In the genomic region with DNA sequence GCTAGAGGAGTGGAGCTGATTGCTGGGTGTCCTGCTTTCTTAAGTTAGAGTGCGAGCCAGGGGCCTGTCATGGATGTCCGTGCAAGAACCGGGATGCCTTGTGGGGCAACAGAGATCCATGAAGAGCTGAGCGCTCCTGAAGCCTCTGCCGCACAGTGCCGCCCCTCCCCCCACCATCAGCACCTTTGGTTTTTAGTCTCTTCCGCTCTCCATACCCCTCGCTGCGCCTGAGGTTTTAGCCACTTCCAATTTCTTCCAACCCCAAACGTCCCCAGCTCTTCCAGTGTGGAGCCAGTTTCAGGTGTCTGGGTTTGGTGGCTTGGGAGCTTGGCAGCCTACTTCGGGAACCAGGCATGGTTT, we compare ENCODE assay signal across 9 mouse cellular contexts. TPM values are rescaled to one million over a fixed set of nuclear protein-coding genes. Genes with fewer than 3 reads are reported as not detected.
DNase-seq lines count a peak whose midpoint lies in the region; ATAC-seq and TF ChIP-seq lines count a peak whose summit lies in the region.
"Had no signal": no experiment of that assay in that cellular context is flagged by ENCODE, and none has a peak within 500 bp of the region (broad histone marks: within the 10 kb centered on the region; RNA-seq: fewer than 3 reads in every experiment).

No protein-coding gene starts in this region.

- no peak for TF ChIP-seq EP300 in liver, embryonic 14.5 days (IDR thresholded peaks at IDR 0.05; ENCODE audit: low read depth)

- H3K36me3 ChIP-seq in embryonic facial prominence, embryonic 13.5 days = 0 out of 2 replicates have a peak, but pooled peaks cover 2% of the 10 kb centered on the region
- H3K36me3 ChIP-seq in hindbrain, embryonic 15.5 days = no peaks in the 10 kb centered on the region
- H3K36me3 ChIP-seq in liver, embryonic 14.5 days (replicated peaks; ENCODE audit: control insufficient read depth, insufficient read depth, low read depth) = no peaks in the 10 kb centered on the region
- no peaks in the 10 kb centered on the region for H3K36me3 ChIP-seq in neural tube, embryonic 12.5 days

- peak overlapping the region; percentile 82 for H3K9ac ChIP-seq in embryonic facial prominence, embryonic 13.5 days
- peak overlapping the region; percentile 43 for H3K9ac ChIP-seq in hindbrain, embryonic 15.5 days
- no peak overlapping the region for H3K9ac ChIP-seq in liver, embryonic 14.5 days (replicated peaks)
- H3K9ac ChIP-seq in neural tube, embryonic 12.5 days = peak overlapping the region; percentile 13

- 0 out of 2 replicates have a peak, but pooled peaks have one; percentile 37 for ATAC-seq in embryonic facial prominence, embryonic 13.5 days (ENCODE audit: insufficient number of reproducible peaks, insufficient read depth, low FRiP score, low TSS enrichment, low read depth)
- 0 out of 2 replicates have a peak, but pooled peaks have one; percentile 48 for ATAC-seq in hindbrain, embryonic 15.5 days (ENCODE audit: low FRiP score, low read depth)
- ATAC-seq in liver, embryonic 14.5 days (ENCODE audit: insufficient read depth) = no peak
- peak; percentile 74; the same call in 1 of the 2 replicates for ATAC-seq in neural tube, embryonic 12.5 days (ENCODE audit: low FRiP score, low read depth)

- WGBS in embryonic facial prominence, embryonic 13.5 days = under 1% methylated on average over 11 of the region's 11 CpGs
- under 1% methylated on average over 11 of the region's 11 CpGs for WGBS in hindbrain, embryonic 15.5 days
- WGBS in liver, embryonic 14.5 days (ENCODE audit: insufficient replicate concordance) = 3% methylated on average over 11 of the region's 11 CpGs
- WGBS in neural tube, embryonic 12.5 days = 5% methylated on average over 11 of the region's 11 CpGs

- H3K4me1 ChIP-seq in embryonic facial prominence, embryonic 13.5 days = peaks cover 34% of the 10 kb centered on the region
- H3K4me1 ChIP-seq in hindbrain, embryonic 15.5 days (replicated peaks) = peaks cover 19% of the 10 kb centered on the region
- no peaks in the 10 kb centered on the region for H3K4me1 ChIP-seq in liver, embryonic 14.5 days (replicated peaks; ENCODE audit: control insufficient read depth in 2 of 2, insufficient read depth in 2 of 2, low read length in 1 of 2)
- peaks cover 12% of the 10 kb centered on the region for H3K4me1 ChIP-seq in neural tube, embryonic 12.5 days

- no peaks in the 10 kb centered on the region for H3K27me3 ChIP-seq in embryonic facial prominence, embryonic 13.5 days
- H3K27me3 ChIP-seq in hindbrain, embryonic 15.5 days = peaks cover 3% of the 10 kb centered on the region; the same call in 1 of the 2 replicates
- H3K27me3 ChIP-seq in liver, embryonic 14.5 days (ENCODE audit: control insufficient read depth, insufficient read depth, low read length) = no peaks in the 10 kb centered on the region
- no peaks in the 10 kb centered on the region; the same call in 1 of the 2 replicates for H3K27me3 ChIP-seq in neural tube, embryonic 12.5 days (replicated peaks)

- peak; percentile 9 for DNase-seq in embryo, embryonic 10 days (ENCODE audit: low spot score)
- no peak for DNase-seq in embryo, embryonic 10.5 days (ENCODE audit: low spot score)
- peak; percentile 61 for DNase-seq in CD4-positive, CD25-positive, alpha-beta regulatory T cell, adult 2 months (ENCODE audit: low read depth, low spot score)
- no peak for DNase-seq in liver, embryonic 14.5 days (ENCODE audit: low read depth in 3 of 3, low spot score in 3 of 3)
- no peak for DNase-seq in urinary bladder, adult 18-20 months (ENCODE audit: low spot score in 2 of 2)

- peak overlapping the region; percentile 85 for H3K4me2 ChIP-seq in embryonic facial prominence, embryonic 13.5 days
- peak overlapping the region; percentile 88 for H3K4me2 ChIP-seq in hindbrain, embryonic 15.5 days
- peak overlapping the region; percentile 41 for H3K4me2 ChIP-seq in liver, embryonic 14.5 days (ENCODE audit: low read depth)
- H3K4me2 ChIP-seq in neural tube, embryonic 12.5 days (replicated peaks) = peak overlapping the region; percentile 88

- no peaks in the 10 kb centered on the region for H3K9me3 ChIP-seq in embryonic facial prominence, embryonic 13.5 days
- H3K9me3 ChIP-seq in hindbrain, embryonic 15.5 days = no peaks in the 10 kb centered on the region
- H3K9me3 ChIP-seq in liver, embryonic 14.5 days (ENCODE audit: control insufficient read depth, low read length) = no peaks in the 10 kb centered on the region
- no peaks in the 10 kb centered on the region for H3K9me3 ChIP-seq in neural tube, embryonic 12.5 days

- peak overlapping the region; percentile 85 for H3K27ac ChIP-seq in embryonic facial prominence, embryonic 13.5 days
- no peak overlapping the region for H3K27ac ChIP-seq in hindbrain, embryonic 15.5 days (replicated peaks)
- H3K27ac ChIP-seq in liver, embryonic 14.5 days = no peak overlapping the region
- no peak overlapping the region for H3K27ac ChIP-seq in neural tube, embryonic 12.5 days

- peak overlapping the region; percentile 59 for H3K4me3 ChIP-seq in embryonic facial prominence, embryonic 13.5 days
- H3K4me3 ChIP-seq in hindbrain, embryonic 15.5 days = peak overlapping the region; percentile 47
- peak overlapping the region; percentile 25 to 36 for H3K4me3 ChIP-seq in liver, embryonic 14.5 days (ENCODE audit: insufficient read depth in 1 of 2, low read depth in 2 of 2, low read length in 2 of 2)
- peak overlapping the region; percentile 43 for H3K4me3 ChIP-seq in neural tube, embryonic 12.5 days

- TF ChIP-seq CTCF in liver, embryonic 14.5 days (IDR thresholded peaks at IDR 0.05; ENCODE audit: low read depth) = no peak

RNA-seq across cellular contexts. Expression of gene Tmem26, which starts 0.9 kb away (rescaled TPM):
- 77.8 and 80.4 TPM in 2 replicates for polyA plus RNA-seq in embryonic facial prominence, embryonic 13.5 days (2015; fragmentation: Nextera tagmentation; extraction: Ambion mirVana)
- polyA plus RNA-seq in hindbrain, embryonic 15.5 days (2015; fragmentation: Nextera tagmentation; extraction: Ambion mirVana) = 4.3 and 7.4 TPM in 2 replicates
- polyA plus RNA-seq in liver, embryonic 14.5 days (2012; rRNA removed) = 0.61 and 0.63 TPM in 2 replicates
- 1.2 and 1.3 TPM in 2 replicates for polyA plus RNA-seq in liver, embryonic 14.5 days (2014; fragmentation: Nextera tagmentation; extraction: Ambion mirVana)
- polyA plus RNA-seq in neural tube, embryonic 12.5 days (2016; fragmentation: Nextera tagmentation; extraction: Ambion mirVana) = 5.1 and 5.9 TPM in 2 replicates
- polyA plus RNA-seq: C2C12 had no signal

Comparison
In these comparisons a context has a peak if more than half of its experiments do, and no peak if none do; other contexts are left out.
1. DNase-seq: peak in embryo, embryonic 10 days (single experiment) and CD4-positive, CD25-positive, alpha-beta regulatory T cell, adult 2 months (single experiment); none in embryo, embryonic 10.5 days (single experiment), liver, embryonic 14.5 days (0 of 3) and urinary bladder, adult 18-20 months (0 of 2).
2. Peak in every context shown above with its lines, with median percentiles within 50 percentile points of each other: H3K4me2 ChIP-seq and H3K4me3 ChIP-seq.